Mouse (Mus musculus) cerebellum, postnatal 36 days (tissue): ENCODE results near the gene Amy1.
A peak's percentile ranks its signal among the peaks of the same experiment; 100 is the strongest.
"Not testable (repeated sequence)": the region's sequence is repeated elsewhere in the genome, so short reads cannot be mapped to it uniquely, and the experiment has no call there.

Source experiments
- DNase-seq, 2 experiments: peaks; one replicate each; pipeline ENCODE4 v3.0.0; 2021 to 2022; ENCODE audit warnings: mixed read lengths in 2 of 2

Gene Amy1

DNA sequence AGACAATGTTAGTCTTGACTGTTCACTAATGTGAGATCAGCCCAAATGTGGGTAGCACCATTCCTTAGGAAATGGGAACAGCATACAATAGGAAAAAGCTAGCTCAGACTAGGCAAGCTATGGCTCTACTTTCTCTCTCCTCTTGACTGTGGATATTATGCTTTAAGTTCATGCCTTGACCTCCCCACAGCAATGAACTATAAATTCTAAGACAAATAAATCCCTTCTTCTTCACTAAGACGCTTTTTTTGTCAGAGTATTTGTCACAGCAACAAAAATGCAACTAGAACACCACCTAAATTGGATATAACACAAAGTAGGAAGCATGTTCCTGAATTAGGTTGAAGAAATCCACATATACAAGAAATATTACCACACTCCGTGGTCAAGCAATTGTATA lies at the start of gene Amy1:
Amy1 (minus strand) TSS at position 101 of the 400 bp plus-strand sequence.
- no peak for DNase-seq

DNA sequence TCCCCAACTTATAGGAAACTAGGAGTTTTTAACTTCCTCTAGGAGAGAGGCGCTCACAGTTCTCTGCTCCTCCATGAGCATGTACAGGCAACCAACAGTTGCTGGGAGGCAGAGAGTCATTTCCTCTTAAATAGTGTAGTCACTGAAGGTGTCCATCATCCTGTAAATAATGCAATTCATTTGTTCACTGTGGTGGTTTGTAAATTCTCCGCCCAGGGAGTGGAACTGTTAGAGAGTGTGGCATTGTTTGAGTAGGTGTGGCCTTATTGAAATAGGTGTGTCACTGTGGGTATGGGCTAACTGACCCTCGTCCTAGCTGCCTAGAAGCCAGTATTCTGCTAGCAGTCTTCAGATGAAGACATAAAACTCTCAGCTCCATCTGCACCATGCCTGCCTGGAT lies 47.8 kb upstream of the Amy1 start:
- no peak for DNase-seq

DNA sequence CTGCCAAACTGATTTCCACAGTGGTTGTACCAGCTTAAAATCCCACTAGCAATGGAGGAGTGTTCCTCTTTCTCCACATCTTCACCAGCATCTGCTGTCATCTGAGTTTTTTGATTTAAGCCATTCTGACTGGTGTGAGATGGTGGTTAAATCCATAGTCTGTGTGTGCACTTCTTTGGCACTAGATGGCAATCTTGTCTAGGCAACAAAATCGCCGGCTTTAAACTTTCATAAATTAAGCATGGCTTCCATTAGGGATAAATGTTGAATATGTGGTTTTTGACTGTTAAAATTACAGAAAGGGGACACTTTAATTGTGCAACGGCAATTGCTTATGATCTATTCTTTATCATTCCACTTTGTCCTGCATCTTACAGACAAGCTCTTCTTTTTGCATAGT lies 44.9 kb upstream of the Amy1 start:
- not testable (repeated sequence) for DNase-seq

DNA sequence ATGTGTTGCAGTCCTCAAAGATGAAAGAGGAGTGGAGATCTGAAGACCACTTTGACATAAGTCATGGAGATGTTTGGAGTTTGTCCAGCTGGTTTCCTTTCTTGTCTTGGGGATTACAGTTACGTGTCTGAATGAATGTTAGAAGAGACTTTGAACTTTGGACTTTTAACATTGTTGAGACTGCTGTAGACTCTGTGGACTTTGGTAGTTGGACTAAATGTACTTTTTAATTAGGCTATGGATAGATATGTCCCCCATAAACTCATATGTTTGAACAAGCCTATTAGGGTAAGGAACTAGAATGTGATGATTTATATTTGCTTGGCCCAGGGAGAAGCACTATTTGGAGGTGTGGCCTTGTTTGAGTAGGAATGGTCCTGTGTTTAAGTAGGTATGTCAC lies 33.0 kb upstream of the Amy1 start:
- no peak for DNase-seq

DNA sequence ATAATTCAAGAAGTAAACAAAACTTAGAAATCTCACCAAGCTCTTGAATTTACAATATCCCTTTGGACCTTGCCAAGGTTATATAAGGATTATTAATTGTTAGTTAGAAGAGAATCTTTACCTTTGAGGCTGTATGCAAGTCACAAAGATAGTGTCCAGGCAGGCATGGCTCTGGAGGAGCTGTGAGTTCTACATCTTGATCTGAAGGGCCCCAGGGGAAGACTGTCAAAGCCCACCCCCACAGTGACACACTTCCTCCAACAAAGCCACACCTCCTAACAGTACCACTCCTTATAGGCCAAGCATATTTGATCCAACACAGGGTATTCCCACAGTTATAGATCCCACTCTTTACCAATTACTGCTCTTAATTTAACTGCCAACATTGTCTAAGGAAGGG lies 27.7 kb upstream of the Amy1 start:
- DNase-seq, result no peak

DNA sequence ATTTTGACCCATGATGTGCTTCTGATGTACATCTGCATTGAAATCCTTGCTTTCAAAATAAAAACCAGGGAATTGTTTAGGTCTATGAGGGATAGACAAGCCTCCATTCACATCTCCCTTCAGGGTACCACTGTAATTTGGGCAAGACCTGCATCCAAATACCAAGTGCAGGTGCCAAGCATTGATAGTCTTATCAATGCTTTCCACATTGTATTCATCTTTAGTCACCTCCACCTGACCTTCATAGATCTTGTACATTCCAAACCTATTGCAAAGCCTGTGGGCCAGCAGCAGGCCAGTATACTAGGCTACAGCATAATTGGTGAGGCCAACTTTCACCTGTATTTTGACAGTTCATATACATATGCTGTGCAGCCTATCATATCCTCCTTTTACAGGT lies 25.1 kb upstream of the Amy1 start:
- DNase-seq, result no peak

DNA sequence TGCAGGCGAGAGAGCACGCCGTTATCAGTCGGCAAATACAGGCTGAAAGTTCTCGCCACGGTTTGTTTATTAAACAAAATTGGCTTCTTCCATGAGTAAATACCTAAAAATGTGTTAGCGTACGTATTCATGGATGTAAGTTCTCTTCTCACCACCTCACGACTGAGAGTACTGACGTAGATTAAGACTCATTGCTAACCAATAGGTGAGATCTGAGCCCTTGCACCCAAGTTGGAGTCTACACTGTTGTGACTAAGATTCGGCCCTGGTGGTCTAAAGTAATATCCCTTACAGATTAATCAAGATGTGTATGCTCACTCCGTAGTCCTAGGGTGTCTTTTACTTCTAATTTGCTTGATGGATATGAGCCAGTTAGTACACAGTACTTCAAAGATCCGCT lies 24.1 kb upstream of the Amy1 start:
- no peak for DNase-seq

DNA sequence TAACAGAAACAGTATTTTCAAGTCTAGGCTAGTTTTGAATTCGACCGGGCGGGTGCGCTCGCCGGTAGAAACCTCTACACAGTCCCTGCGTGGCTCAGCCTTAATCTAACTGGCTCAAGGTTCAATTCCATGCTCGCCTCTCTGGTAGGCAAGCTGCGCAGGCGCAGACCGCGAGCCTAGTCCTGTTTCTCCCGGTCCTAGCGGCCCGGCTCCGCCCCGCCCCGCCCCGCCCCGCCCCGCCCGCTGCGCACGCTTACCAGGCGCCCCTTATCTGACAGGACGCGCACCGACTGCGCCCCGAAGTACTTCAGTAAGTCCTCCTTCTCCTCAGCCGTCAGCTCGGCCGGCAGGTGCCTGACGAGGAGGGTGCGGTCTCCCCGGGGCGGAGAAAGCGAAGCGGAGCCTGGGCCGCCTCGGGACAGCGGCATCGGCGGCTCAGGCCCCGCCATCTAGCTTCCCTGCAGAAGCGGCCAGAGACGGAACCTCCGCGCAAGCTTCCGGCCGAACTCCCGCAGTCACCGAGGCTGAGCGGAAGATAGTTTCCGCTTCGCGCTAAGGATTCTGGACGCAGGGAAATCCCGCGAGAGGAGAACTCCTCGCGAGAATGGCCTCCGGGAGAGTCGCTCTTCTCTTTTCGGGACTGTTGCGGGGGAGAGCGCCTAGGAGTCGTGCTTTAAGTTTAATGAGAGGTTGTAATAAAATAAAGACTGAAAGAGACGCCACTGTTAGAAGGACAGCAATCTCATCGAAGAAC lies 23.3 kb upstream of the Amy1 start, which contains the start of gene Rnpc3:
Rnpc3 (minus strand) TSS at position 544 of the 754 bp plus-strand sequence.
- DNase-seq, result peak; percentile 98

DNA sequence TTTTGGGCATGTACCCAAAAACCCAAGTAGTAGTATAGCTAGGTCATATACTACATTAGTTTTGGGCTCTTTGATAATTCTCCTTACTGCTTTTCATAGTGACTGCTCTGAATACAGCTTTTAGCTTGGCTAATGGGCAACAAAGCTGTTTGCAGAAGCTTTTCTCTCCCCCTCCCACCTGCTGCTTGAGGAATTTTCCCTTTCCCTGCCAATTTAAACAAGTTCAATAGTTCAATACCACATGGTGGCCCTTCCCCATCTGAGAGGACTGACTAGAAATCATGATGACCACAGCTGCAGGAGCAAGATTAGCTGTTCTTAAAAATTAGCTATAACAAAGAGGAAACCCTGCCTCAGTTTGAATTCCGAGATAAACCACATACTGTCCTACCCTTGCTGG lies 15.7 kb downstream of the Amy1 start:
- no peak for DNase-seq

DNA sequence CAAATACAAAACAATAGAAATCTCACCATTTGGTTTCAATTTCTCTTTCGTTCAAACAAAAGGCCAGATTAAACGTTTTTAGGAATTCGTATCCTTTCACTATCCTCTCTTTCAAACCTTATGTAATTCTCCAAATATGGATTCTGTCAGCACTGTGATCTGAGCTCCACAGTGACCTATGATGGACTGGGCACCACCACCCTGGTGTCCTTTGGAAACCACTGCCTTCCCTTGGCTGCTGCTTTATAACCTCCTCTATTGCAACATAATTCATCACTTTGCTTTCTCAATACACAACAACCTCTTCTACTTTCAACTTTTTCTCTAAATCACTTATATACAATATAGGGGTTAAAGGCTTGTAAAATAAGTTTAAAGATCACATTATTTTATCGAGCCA lies 31.9 kb downstream of the Amy1 start:
- DNase-seq, result no peak

DNA sequence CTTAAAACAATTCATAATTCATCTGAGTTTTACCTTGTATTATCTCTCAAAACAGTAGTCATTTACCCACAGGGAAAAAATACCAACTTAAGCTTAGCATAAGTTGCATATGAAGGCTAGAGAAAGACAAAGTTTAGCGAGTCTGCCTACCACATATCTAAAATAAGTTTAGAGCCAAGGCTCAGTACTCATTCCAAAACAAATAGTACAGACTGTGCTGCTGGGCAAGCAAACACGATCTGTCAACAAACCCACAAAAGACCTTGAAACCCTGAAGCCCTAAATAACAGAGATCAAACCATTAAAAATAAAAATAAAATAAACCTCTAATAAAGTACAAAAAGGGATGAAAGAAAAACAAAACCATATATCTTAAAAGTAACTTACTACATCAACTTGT lies 32.4 kb downstream of the Amy1 start:
- no peak for DNase-seq

DNA sequence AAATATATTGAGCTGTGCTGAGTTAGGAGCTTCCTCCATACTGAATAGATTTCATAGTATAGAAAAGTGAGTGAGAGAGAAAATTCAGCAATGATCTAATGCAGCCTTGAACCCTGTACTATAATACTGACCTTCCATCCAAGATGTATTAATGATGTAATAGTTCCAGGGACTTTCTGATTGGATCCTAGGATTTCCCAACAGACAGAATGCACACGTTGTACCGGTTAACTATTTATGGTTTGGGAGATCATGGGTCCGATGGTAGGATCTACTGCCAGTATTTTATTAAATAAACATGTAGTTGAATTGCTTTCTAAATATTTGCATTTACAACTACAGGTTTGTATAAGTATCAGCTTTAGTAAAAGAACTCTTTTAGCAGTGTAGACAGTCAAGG lies 34.3 kb downstream of the Amy1 start:
- no peak for DNase-seq

DNA sequence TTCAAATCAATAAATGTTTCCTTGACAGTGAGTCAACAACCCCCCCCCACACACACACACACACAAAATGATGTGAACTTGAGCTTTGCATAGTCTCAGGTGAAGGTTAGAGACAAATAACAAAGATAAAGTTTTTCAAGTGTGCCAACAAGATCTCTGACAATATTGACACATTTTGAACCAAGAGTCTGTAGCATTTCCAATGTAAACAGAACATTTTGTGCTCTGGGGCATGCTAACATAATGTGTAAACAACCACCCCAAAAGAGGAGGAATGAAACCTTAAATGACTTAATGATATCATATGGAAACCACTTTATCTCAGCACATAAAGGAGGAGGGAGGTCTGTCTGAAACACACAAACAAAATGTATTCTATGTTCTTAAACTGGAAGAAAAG lies 66.8 kb downstream of the Amy1 start:
- DNase-seq, result no peak

DNA sequence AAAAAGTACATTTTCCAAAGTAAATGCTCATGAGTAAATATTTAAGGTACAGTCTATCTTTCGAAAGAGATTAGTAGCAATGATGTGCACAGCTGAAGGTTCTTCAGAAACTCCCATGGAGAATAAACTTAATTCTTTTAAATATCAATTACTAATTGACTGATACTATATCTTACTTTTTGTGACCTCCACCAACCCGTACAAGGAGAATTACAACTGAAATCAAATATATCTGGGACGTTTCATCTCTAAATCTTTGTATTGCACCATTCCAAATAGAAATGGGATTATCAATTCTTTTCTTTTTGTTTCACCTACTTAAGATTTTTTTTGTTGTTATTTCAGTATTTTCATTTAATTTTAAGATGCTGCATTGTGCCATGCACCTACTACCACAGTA lies 74.2 kb downstream of the Amy1 start, which contains the start of gene Amy2a1:
Amy2a1 (minus strand) TSS at position 101 of the 400 bp plus-strand sequence.
- DNase-seq, result not testable (repeated sequence)
